Mouse (Mus musculus) heart, adult 2 months (tissue): ENCODE results near the gene Flad1. TPM values are rescaled to one million over a fixed set of nuclear protein-coding genes. Genes with fewer than 3 reads are reported as not detected.
A peak's percentile ranks its signal among the peaks of the same experiment; 100 is the strongest.

Source experiments
- DNase-seq, 2 experiments: peaks; one replicate each; pipeline ENCODE4 v3.0.0; 2021
- H3K27ac ChIP-seq: fragments of 200-600 bp; 2 replicates; pipeline ENCODE4 v1.8.1; 2022
- H3K27me3 ChIP-seq: fragments of 200-500 bp; 2 replicates; pipeline ENCODE4 v1.6.1; 2012; ENCODE audit warnings: mild to moderate bottlenecking, low read length, inconsistent platforms, mixed read lengths; ENCODE audit not compliant: control insufficient read depth, insufficient read depth
- H3K36me3 ChIP-seq: fragments of 200-500 bp; 2 replicates; pipeline ENCODE4 v1.6.1; 2012; ENCODE audit warnings: low read length, inconsistent platforms; ENCODE audit not compliant: control insufficient read depth, insufficient read depth
- H3K4me1 ChIP-seq: fragments of 200-500 bp; 2 replicates; pipeline ENCODE4 v1.6.1; 2011; ENCODE audit warnings: low read length; ENCODE audit not compliant: control insufficient read depth, insufficient read depth
- H3K4me3 ChIP-seq: fragments of 200-600 bp; 2 replicates; pipeline ENCODE4 v1.8.1; 2022
- H3K79me2 ChIP-seq: fragments of 200-500 bp; replicated peaks from 2 replicates; pipeline ENCODE4 v1.6.1; 2012; ENCODE audit warnings: mild to moderate bottlenecking, inconsistent platforms, low read length, moderate library complexity, mixed read lengths; ENCODE audit not compliant: control insufficient read depth, insufficient read depth
- H3K9ac ChIP-seq: fragments of 200-500 bp; 2 replicates; pipeline ENCODE4 v1.6.1; 2012; ENCODE audit warnings: low read depth, mild to moderate bottlenecking, control low read depth, inconsistent platforms, low read length, mixed read lengths
- CTCF ChIP-seq: fragments of 200-600 bp; IDR thresholded peaks from 2 replicates; pipeline ENCODE4 v1.8.1; 2022; ENCODE audit warnings: antibody characterized with exemption, mild to moderate bottlenecking, moderate library complexity
- EP300 ChIP-seq: fragments of 200-500 bp; IDR thresholded peaks from 2 replicates; pipeline ENCODE4 v1.6.1; 2011; ENCODE audit warnings: low read depth, low read length, control low read depth; ENCODE audit not compliant: insufficient read depth
- POLR2A ChIP-seq: fragments of 200-500 bp; IDR thresholded peaks from 2 replicates; pipeline ENCODE4 v1.6.1; 2011; ENCODE audit warnings: mild to moderate bottlenecking, low read depth, low read length, control low read depth; ENCODE audit not compliant: insufficient read depth
- WGBS: fragments of 180-500 bp; shearing (Covaris S2); methylation state at CpG from one replicate; pipeline ENCODE4 v1.1.7; 2018; 5-methylcytosine and 5-hydroxymethylcytosine counted together
- intact Hi-C: fragments of 180-260 bp; cut with DNase I; formaldehyde crosslinking; loops from one replicate; pipeline ENCODE4 v1.15.1; 2025
- polyA plus RNA-seq: library from polyadenylated mRNA; depleted of rRNA; stranded (reverse); fragments of >200 nt; gene quantifications from 2 replicates; pipeline ENCODE4 v1.2.3, GENCODE M21; 2012
- total RNA-seq, 2 experiments: library from RNA; stranded (reverse); gene quantifications; 2 replicates each; pipeline ENCODE4 v1.2.3; 2021

The Flad1 gene
- total and polyA plus RNA-seq, 3 experiments: 56.1 to 81.3 (median 59.7) TPM

GRCm38 (mm10) chr3:89419571-89419970 lies 7.9 kb upstream of the Flad1 start:
- no peaks in the 10 kb centered on the region for H3K36me3 ChIP-seq
- H3K4me1 ChIP-seq: peaks cover 8% of the 10 kb centered on the region
- DNase-seq: peak; percentile 74 to 76
- peak overlapping the region; percentile 88 for H3K4me3 ChIP-seq
- peak overlapping the region; percentile 48 for H3K9ac ChIP-seq
- H3K27ac ChIP-seq: peak overlapping the region; percentile 94
- WGBS: 4% methylated on average over 9 of the region's 9 CpGs
- intact Hi-C loops: loop anchor here (2.0 kb wide), 1 partner anchor 17 kb away; the partner anchor contains the start of gene Pbxip1
- no peaks in the 10 kb centered on the region for H3K27me3 ChIP-seq
- H3K79me2 ChIP-seq: peaks cover 2% of the 10 kb centered on the region; the same call in 1 of the 2 replicates
- TF ChIP-seq CTCF: no peak
- TF ChIP-seq EP300: peak; percentile 63; the same call in 1 of the 2 replicates
- peak; percentile 55 for TF ChIP-seq POLR2A

- Histone ChIP-seq H3K36me3 (no peaks in the 10 kb centered on the region), H3K79me2 (peaks cover 2% of the 10 kb centered on the region; the same call in 1 of the 2 replicates), H3K4me3 (peak overlapping the region; percentile 88), H3K9ac (peak overlapping the region; percentile 48), H3K4me1 (peaks cover 8% of the 10 kb centered on the region), H3K27ac (peak overlapping the region; percentile 94), H3K27me3 (no peaks in the 10 kb centered on the region)
- peak; percentile 82 to 83 for DNase-seq
- TF ChIP-seq CTCF: no peak
- TF ChIP-seq EP300: 0 out of 2 replicates have a peak, but pooled peaks have one; percentile 22
- peak; percentile 89 for TF ChIP-seq POLR2A
- under 1% methylated on average over 16 of the region's 16 CpGs for WGBS
- intact Hi-C loops: loop anchor here (2.0 kb wide), 1 partner anchor 18 kb away; the partner anchor contains the start of gene Pbxip1
Measured at GRCm38 (mm10) chr3:89418861-89419250, 7.2 kb upstream of the Flad1 start.

GRCm38 (mm10) chr3:89418170-89418860 lies 6.6 kb upstream of the Flad1 start, which contains the start of the genes Cks1b and Shc1:
Gene Cks1b, minus strand, starts transcription at chr3:89418383.
Gene Shc1, plus strand, starts transcription at chr3:89418443.
- Histone ChIP-seq H3K27ac (peak within 1 kb of the TSS; percentile 94), H3K4me3 (peak within 1 kb of the TSS; percentile 88), H3K79me2 (peaks cover 2% of the 10 kb centered on the region; the same call in 1 of the 2 replicates), H3K4me1 (peaks cover 8% of the 10 kb centered on the region), H3K36me3 (no peaks in the 10 kb centered on the region), H3K9ac (peak within 1 kb of the TSS; percentile 48), H3K27me3 (no peaks in the 10 kb centered on the region)
- under 1% methylated on average over 39 of the region's 39 CpGs for WGBS
- intact Hi-C loops: loop anchor here (2.0 kb wide), 1 partner anchor 18 kb away; the partner anchor contains the start of gene Pbxip1
- peak; percentile 92 to 96 for DNase-seq
- TF ChIP-seq POLR2A (peak; percentile 54; the same call in 1 of the 2 replicates), CTCF (peak; percentile 36), EP300 (no peak)

DNA sequence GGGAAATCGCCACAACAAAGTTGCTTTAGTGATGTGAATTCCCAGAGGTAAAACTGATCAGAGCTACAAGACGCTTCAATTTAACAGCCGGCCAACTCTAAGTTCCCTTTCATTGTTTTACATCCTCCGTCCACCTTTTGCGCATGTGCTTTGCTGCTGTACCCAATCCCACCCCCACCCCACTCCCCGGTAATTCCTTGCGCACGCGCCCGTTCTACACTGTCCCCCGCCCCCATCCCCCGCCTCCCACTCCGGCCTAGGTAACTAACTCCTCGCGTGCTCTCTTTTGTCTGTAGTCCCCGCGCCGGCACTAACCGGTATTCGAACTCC lies 6.1 kb upstream of the Flad1 start:
- no peak for DNase-seq
- H3K4me3 ChIP-seq: peak overlapping the region; percentile 88
- WGBS: under 1% methylated on average over 20 of the region's 20 CpGs
- H3K4me1 ChIP-seq: peaks cover 8% of the 10 kb centered on the region
- H3K36me3 ChIP-seq: no peaks in the 10 kb centered on the region
- peaks cover 2% of the 10 kb centered on the region; the same call in 1 of the 2 replicates for H3K79me2 ChIP-seq
- intact Hi-C loops: loop anchor here (2.0 kb wide), 1 partner anchor 19 kb away; the partner anchor contains the start of gene Pbxip1
- H3K27ac ChIP-seq: no peak overlapping the region; the same call in 1 of the 2 replicates
- H3K27me3 ChIP-seq: no peaks in the 10 kb centered on the region
- H3K9ac ChIP-seq: no peak overlapping the region
- no peak for TF ChIP-seq CTCF
- TF ChIP-seq EP300: no peak
- TF ChIP-seq POLR2A: no peak

DNA sequence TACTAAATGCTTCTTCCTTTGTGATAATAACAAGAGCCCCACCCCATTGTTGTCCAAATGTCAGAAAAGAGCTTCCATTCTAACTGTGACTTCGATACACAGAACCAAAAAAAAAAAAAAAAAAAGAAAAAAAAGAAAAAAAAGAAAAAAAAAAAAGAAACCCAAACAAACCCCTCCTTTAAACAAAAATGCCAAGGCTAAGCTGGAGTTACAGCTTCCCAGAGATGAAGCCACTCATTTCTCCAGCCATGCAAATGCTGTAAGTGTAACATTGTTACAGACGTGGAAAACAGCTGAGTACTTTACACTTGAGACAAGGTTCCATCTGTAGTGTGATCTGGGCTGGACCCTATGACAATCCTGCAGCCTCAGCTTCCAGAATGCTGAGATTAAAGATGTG lies 5.5 kb upstream of the Flad1 start:
- WGBS: 22% methylated on average over 2 of the region's 2 CpGs
- Histone ChIP-seq H3K9ac (no peak overlapping the region), H3K4me1 (peaks cover 8% of the 10 kb centered on the region), H3K4me3 (no peak overlapping the region), H3K79me2 (peaks cover 2% of the 10 kb centered on the region; the same call in 1 of the 2 replicates), H3K27me3 (no peaks in the 10 kb centered on the region), H3K36me3 (no peaks in the 10 kb centered on the region), H3K27ac (no peak overlapping the region)
- intact Hi-C loops: no loop called here
- DNase-seq: no peak
- TF ChIP-seq CTCF (no peak), EP300 (no peak), POLR2A (no peak)

GRCm38 (mm10) chr3:89416158-89416557 lies 4.5 kb upstream of the Flad1 start:
- TF ChIP-seq EP300 (no peak), CTCF (no peak), POLR2A (no peak)
- Histone ChIP-seq H3K27ac (no peak overlapping the region), H3K4me1 (peaks cover 8% of the 10 kb centered on the region), H3K9ac (no peak overlapping the region), H3K27me3 (no peaks in the 10 kb centered on the region), H3K79me2 (peaks cover 2% of the 10 kb centered on the region; the same call in 1 of the 2 replicates), H3K4me3 (no peak overlapping the region), H3K36me3 (no peaks in the 10 kb centered on the region)
- intact Hi-C loops: no loop called here
- 93% methylated on average over 8 of the region's 8 CpGs for WGBS
- DNase-seq: no peak
